In genomic region chr1:176213645-176214221, GRCm38 (mm10) we compare ENCODE assay signal across 9 mouse cellular contexts.
DNase-seq lines count a peak whose midpoint lies in the region; ATAC-seq and TF ChIP-seq lines count a peak whose summit lies in the region.
"Had no signal": no experiment of that assay in that cellular context is flagged by ENCODE, and none has a peak within 500 bp of the region (broad histone marks: within the 10 kb centered on the region; RNA-seq: fewer than 3 reads in every experiment).

No protein-coding gene starts in this region.

- TF ChIP-seq POLR2A in cortical plate, adult 2 months (IDR thresholded peaks at IDR 0.05; ENCODE audit: extremely low read depth, insufficient read depth, low read length): no peak

- no peak for TF ChIP-seq CTCF in cortical plate, adult 2 months (IDR thresholded peaks at IDR 0.05; ENCODE audit: extremely low read depth, insufficient read depth, low read length)

- H3K4me1 ChIP-seq in heart, embryonic 11.5 days (ENCODE audit: control insufficient read depth, insufficient read depth, low read length): peaks cover 2% of the 10 kb centered on the region; the same call in 1 of the 2 replicates
- no peaks in the 10 kb centered on the region for H3K4me1 ChIP-seq in cortical plate, adult 2 months (ENCODE audit: control insufficient read depth, insufficient read depth, low read length)
- peaks cover 17% of the 10 kb centered on the region for H3K4me1 ChIP-seq in hindbrain, embryonic 13.5 days (replicated peaks)
- peaks cover 26% of the 10 kb centered on the region for H3K4me1 ChIP-seq in midbrain, embryonic 10.5 days

- 45% methylated on average over 17 of the region's 17 CpGs for WGBS in heart, embryonic 11.5 days (ENCODE audit: insufficient replicate concordance)
- WGBS in hindbrain, embryonic 13.5 days: 24% methylated on average over 17 of the region's 17 CpGs
- WGBS in midbrain, embryonic 10.5 days: 56% methylated on average over 17 of the region's 17 CpGs

- no peak overlapping the region for H3K9ac ChIP-seq in heart, embryonic 11.5 days (ENCODE audit: low read depth, low read length)
- peak overlapping the region; percentile 67 for H3K9ac ChIP-seq in hindbrain, embryonic 13.5 days
- H3K9ac ChIP-seq: liver, embryonic 14.5 days had no signal

- H3K4me3 ChIP-seq in heart, embryonic 11.5 days (ENCODE audit: low read depth, low read length): no peak overlapping the region
- 0 out of 2 replicates have a peak overlapping the region, but pooled peaks have one; percentile 2 for H3K4me3 ChIP-seq in cortical plate, adult 2 months (ENCODE audit: insufficient read depth, low read length)
- H3K4me3 ChIP-seq in hindbrain, embryonic 13.5 days: peak overlapping the region; percentile 22
- peak overlapping the region; percentile 7; the same call in 1 of the 2 replicates for H3K4me3 ChIP-seq in midbrain, embryonic 10.5 days

- DNase-seq in heart, adult 9 months (ENCODE audit: low spot score in 2 of 2): no peak
- peak; percentile 20 for DNase-seq in Muller cell, postnatal 12 days (ENCODE audit: inconsistent ontology term)
- DNase-seq in midbrain, embryonic 10.5 days (ENCODE audit: low spot score): no peak
- DNase-seq in natural killer cell, adult 2 months (ENCODE audit: low spot score in 2 of 2): no peak

- peak overlapping the region; percentile 43 for H3K4me2 ChIP-seq in heart, embryonic 11.5 days
- H3K4me2 ChIP-seq in hindbrain, embryonic 13.5 days: peak overlapping the region; percentile 49

- no peaks in the 10 kb centered on the region for H3K36me3 ChIP-seq in heart, embryonic 11.5 days (ENCODE audit: control insufficient read depth, insufficient read depth, low read length)
- no peaks in the 10 kb centered on the region for H3K36me3 ChIP-seq in hindbrain, embryonic 13.5 days
- no peaks in the 10 kb centered on the region for H3K36me3 ChIP-seq in midbrain, embryonic 10.5 days

- ATAC-seq in heart, embryonic 11.5 days (replicated peaks; ENCODE audit: insufficient number of reproducible peaks, low FRiP score, low TSS enrichment): 0 out of 2 replicates have a peak, but pooled peaks have one; percentile 18
- peak; percentile 70 for ATAC-seq in hindbrain, embryonic 13.5 days (ENCODE audit: low FRiP score)
- no peak for ATAC-seq in erythroid progenitor cell, adult 5-6 weeks (replicated peaks; ENCODE audit: low FRiP score, poor library complexity, severe bottlenecking)

- H3K9me3 ChIP-seq in heart, embryonic 11.5 days (replicated peaks; ENCODE audit: control insufficient read depth, low read length): no peaks in the 10 kb centered on the region
- no peaks in the 10 kb centered on the region for H3K9me3 ChIP-seq in hindbrain, embryonic 13.5 days
- H3K9me3 ChIP-seq in midbrain, embryonic 10.5 days (replicated peaks): no peaks in the 10 kb centered on the region

- H3K27me3 ChIP-seq in heart, embryonic 11.5 days (ENCODE audit: control insufficient read depth, insufficient read depth, low read length): no peaks in the 10 kb centered on the region
- no peaks in the 10 kb centered on the region for H3K27me3 ChIP-seq in hindbrain, embryonic 13.5 days
- no peaks in the 10 kb centered on the region for H3K27me3 ChIP-seq in midbrain, embryonic 10.5 days (ENCODE audit: low read depth, poor library complexity, severe bottlenecking)

- H3K27ac ChIP-seq in heart, embryonic 11.5 days (ENCODE audit: low read depth, low read length): no peak overlapping the region
- no peak overlapping the region for H3K27ac ChIP-seq in cortical plate, adult 2 months (ENCODE audit: insufficient read depth, low read length)
- peak overlapping the region; percentile 55 for H3K27ac ChIP-seq in hindbrain, embryonic 13.5 days
- peak overlapping the region; percentile 35 for H3K27ac ChIP-seq in midbrain, embryonic 10.5 days (replicated peaks)
- H3K27ac ChIP-seq: liver, embryonic 14.5 days had no signal

Comparison
In these comparisons a context has a peak if more than half of its experiments do, and no peak if none do; other contexts are left out.
1. H3K27ac ChIP-seq: peak in hindbrain, embryonic 13.5 days (single experiment) and midbrain, embryonic 10.5 days (single experiment); none in heart, embryonic 11.5 days (single experiment) and cortical plate, adult 2 months (single experiment).